Mouse (Mus musculus): ENCODE measurements around the gene Rpl28.

DNA sequence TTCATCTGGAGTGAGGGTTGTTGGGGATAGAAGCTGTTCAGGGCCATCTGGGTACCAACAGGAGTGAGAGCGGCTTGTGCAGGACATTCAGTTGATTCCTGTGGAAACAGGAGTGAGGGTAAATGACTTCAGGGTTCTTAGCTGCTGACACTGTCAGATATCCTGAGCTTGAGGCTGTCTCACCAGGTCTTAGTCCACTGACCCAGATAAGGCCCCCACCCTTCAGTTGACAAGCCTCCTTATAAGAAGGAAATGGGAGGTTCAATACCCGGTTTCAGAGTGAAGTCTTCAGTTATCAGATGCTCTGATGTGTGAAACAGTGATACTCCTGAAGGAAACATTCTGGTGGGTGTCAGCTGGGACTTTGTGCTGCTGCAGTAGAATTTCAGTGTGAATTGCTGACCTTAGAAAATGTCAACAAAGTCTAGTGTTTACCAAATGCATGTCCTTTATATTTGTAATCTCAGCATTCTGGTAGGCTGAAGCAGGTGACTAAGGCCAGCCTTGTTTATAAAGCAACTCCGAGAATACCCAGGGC is 2.0 kb downstream of the Rpl28 start:
- no peak for TF ChIP-seq CTCF (IDR thresholded peaks at IDR 0.05; ENCODE audit: low read depth)
- no peak for TF ChIP-seq EP300 (IDR thresholded peaks at IDR 0.05; ENCODE audit: low read depth)
